Mouse (Mus musculus): ENCODE measurements around the gene Nfkbia.
A peak's percentile ranks its signal among the peaks of the same experiment; 100 is the strongest.

The Nfkbia gene

GRCm38 (mm10) chr12:55492184-55492898, at the start of gene Nfkbia:
Nfkbia (minus strand) TSS chr12:55492647.
- TF ChIP-seq POU5F1 (IDR thresholded peaks at IDR 0.05; ENCODE audit: borderline replicate concordance, low read length) (no peak), CTCF (conservative IDR thresholded peaks at IDR 0.05; ENCODE audit: low read length) (no peak), NANOG (IDR thresholded peaks at IDR 0.05; ENCODE audit: borderline replicate concordance, low read length) (no peak)
- H3K9me3 ChIP-seq (ENCODE audit: low read length) = no peaks in the 10 kb centered on the region
- peak within 1 kb of the TSS; percentile 96 for H3K4me3 ChIP-seq (replicated peaks; ENCODE audit: low read length)
- H3K36me3 ChIP-seq (ENCODE audit: insufficient read depth, low read length) = peaks cover 44% of the 10 kb centered on the region
- H3K4me1 ChIP-seq (replicated peaks; ENCODE audit: low read depth, low read length) = peaks cover 83% of the 10 kb centered on the region
- no peaks in the 10 kb centered on the region for H3K27me3 ChIP-seq (ENCODE audit: insufficient read depth, low read length)

- no peaks in the 10 kb centered on the region for H3K9me3 ChIP-seq (ENCODE audit: low read length)
- TF ChIP-seq POU5F1 (IDR thresholded peaks at IDR 0.05; ENCODE audit: borderline replicate concordance, low read length) = no peak
- TF ChIP-seq NANOG (IDR thresholded peaks at IDR 0.05; ENCODE audit: borderline replicate concordance, low read length) = no peak
- H3K4me3 ChIP-seq (replicated peaks; ENCODE audit: low read length) = no peak overlapping the region
- peaks cover 19% of the 10 kb centered on the region for H3K4me1 ChIP-seq (replicated peaks; ENCODE audit: low read depth, low read length)
- no peaks in the 10 kb centered on the region for H3K36me3 ChIP-seq (ENCODE audit: insufficient read depth, low read length)
- H3K27me3 ChIP-seq (ENCODE audit: insufficient read depth, low read length) = peaks cover 4% of the 10 kb centered on the region; the same call in 1 of the 2 replicates
Observed at GRCm38 (mm10) chr12:55539157-55539556, 46.7 kb upstream of the Nfkbia start.

DNA sequence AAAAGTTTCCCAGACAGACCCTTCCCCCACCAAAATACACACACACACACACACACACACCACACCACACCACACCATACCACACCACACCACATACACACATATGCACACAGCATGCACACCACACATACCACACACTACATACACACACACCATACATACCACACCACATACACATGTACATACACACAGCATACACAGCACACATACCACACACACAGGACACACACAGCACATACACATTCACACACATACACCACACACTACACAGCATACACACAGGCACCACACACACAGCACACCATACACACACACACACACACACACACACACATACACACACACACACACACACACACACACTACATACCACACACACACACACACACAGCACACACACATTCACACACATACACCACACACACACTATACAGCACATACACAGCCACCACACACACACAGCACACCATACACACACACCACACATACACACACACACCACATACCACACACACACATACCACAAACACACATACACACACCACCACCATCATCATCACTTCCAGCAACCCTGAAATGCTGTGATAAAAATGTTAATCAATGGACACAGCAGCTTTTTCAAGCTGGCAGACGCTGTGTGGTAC, 46.0 kb upstream of the Nfkbia start:
- H3K9me3 ChIP-seq (ENCODE audit: low read length) = no peaks in the 10 kb centered on the region
- peaks cover 19% of the 10 kb centered on the region for H3K4me1 ChIP-seq (replicated peaks; ENCODE audit: low read depth, low read length)
- H3K36me3 ChIP-seq (ENCODE audit: insufficient read depth, low read length) = no peaks in the 10 kb centered on the region
- peaks cover 4% of the 10 kb centered on the region; the same call in 1 of the 2 replicates for H3K27me3 ChIP-seq (ENCODE audit: insufficient read depth, low read length)
- TF ChIP-seq CTCF (conservative IDR thresholded peaks at IDR 0.05; ENCODE audit: low read length) = no peak
- no peak for TF ChIP-seq POU5F1 (IDR thresholded peaks at IDR 0.05; ENCODE audit: borderline replicate concordance, low read length)
- TF ChIP-seq NANOG (IDR thresholded peaks at IDR 0.05; ENCODE audit: borderline replicate concordance, low read length) = no peak
- no peak overlapping the region for H3K4me3 ChIP-seq (replicated peaks; ENCODE audit: low read length)

DNA sequence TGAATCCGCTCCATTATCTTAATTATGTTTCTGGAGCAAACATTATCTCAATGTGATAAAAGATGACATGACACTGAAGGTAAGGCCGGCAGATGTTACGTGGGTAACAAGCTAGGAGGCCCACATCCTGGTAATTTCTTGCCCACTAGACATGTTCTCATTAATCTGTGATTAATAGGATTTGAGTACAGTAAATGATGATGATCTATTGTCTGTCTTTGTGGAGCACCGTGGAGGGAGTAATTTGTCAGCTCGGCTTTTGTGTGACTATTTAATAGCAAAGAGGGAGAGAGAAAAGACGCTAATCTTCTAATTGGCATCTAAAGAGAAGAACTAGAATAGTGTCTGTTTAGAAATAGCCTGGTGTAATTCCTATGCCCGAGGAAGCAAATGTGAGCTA, 45.3 kb upstream of the Nfkbia start:
- peaks cover 19% of the 10 kb centered on the region for H3K4me1 ChIP-seq (replicated peaks; ENCODE audit: low read depth, low read length)
- TF ChIP-seq POU5F1 (IDR thresholded peaks at IDR 0.05; ENCODE audit: borderline replicate concordance, low read length) (no peak), NANOG (IDR thresholded peaks at IDR 0.05; ENCODE audit: borderline replicate concordance, low read length) (no peak), CTCF (conservative IDR thresholded peaks at IDR 0.05; ENCODE audit: low read length) (no peak)
- H3K9me3 ChIP-seq (ENCODE audit: low read length) = no peaks in the 10 kb centered on the region
- H3K36me3 ChIP-seq (ENCODE audit: insufficient read depth, low read length) = no peaks in the 10 kb centered on the region
- no peak overlapping the region for H3K4me3 ChIP-seq (replicated peaks; ENCODE audit: low read length)
- peaks cover 4% of the 10 kb centered on the region; the same call in 1 of the 2 replicates for H3K27me3 ChIP-seq (ENCODE audit: insufficient read depth, low read length)

DNA sequence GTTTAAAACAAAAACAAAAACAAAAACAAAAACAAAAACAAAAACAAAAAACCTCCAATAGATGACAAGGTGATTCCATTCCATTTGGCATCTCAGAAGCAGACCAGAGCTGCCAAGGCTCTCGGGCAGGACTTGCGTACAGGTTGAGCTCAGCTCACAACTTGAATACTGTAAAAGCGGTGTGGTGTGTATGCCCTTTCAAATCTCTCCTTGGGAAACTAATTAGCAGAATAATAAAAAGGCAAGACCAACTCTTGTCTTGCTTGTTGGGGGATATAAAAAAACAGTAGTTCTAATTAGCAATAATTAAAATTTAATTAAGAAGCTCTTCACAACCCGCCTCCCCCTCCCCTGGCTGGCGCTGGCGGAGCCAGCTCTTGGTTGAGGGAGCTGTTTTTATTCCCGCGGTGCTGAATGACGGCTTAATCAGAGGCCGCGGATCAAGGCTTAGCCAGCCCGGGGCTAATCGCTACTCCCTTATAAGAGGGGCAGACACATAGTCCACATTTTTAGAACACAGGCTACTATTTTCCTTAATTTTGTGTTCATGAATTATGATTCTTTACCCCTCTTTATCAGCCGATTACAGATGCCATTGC, 44.2 kb upstream of the Nfkbia start:
- Histone ChIP-seq H3K4me1 (replicated peaks; ENCODE audit: low read depth, low read length) (peaks cover 19% of the 10 kb centered on the region), H3K9me3 (ENCODE audit: low read length) (no peaks in the 10 kb centered on the region), H3K27me3 (ENCODE audit: insufficient read depth, low read length) (peaks cover 4% of the 10 kb centered on the region; the same call in 1 of the 2 replicates), H3K4me3 (replicated peaks; ENCODE audit: low read length) (no peak overlapping the region), H3K36me3 (ENCODE audit: insufficient read depth, low read length) (no peaks in the 10 kb centered on the region)
- TF ChIP-seq CTCF (conservative IDR thresholded peaks at IDR 0.05; ENCODE audit: low read length) = no peak
- TF ChIP-seq POU5F1 (IDR thresholded peaks at IDR 0.05; ENCODE audit: borderline replicate concordance, low read length) = no peak
- TF ChIP-seq NANOG (IDR thresholded peaks at IDR 0.05; ENCODE audit: borderline replicate concordance, low read length) = no peak

DNA sequence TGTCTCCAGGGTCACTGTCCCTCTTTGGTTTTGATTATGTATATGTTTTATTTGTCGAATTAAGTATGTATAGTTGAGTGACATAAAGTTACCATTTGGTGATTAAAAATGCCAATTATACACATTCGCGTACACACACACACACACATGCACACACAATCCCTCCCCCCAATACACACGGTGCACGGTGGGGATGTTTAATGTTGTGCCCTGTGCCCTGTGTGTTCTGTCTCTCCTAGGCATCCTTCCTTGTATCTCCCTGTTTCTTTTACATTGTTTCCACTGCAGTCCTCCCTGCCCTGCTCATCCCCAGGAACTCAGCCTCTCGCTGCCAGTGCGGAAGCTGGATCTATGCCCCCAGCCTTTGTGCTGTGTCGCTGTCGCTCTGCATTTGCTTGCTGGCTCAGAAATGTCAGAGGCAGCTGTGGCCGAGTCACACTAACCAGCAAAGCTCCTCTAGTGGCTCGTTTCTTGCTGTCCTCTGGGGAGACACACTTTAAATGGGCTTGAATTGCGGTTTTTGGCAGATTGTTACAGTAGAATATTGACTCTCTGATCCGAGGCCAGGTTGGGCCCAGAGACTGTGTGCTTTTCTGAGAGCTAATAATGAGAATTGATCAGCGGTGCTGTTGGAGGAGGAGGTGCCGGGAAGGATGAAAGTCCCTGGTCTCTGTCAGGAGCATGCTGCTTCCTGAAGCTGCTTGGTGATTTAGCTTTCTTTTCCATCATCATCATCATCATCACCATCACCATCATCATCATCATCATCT, 34.7 kb upstream of the Nfkbia start:
- 0 out of 2 replicates have a peak, but pooled peaks cover 8% of the 10 kb centered on the region for H3K36me3 ChIP-seq (ENCODE audit: insufficient read depth, low read length)
- no peaks in the 10 kb centered on the region for H3K27me3 ChIP-seq (ENCODE audit: insufficient read depth, low read length)
- peaks cover 13% of the 10 kb centered on the region for H3K4me1 ChIP-seq (replicated peaks; ENCODE audit: low read depth, low read length)
- H3K9me3 ChIP-seq (ENCODE audit: low read length) = no peaks in the 10 kb centered on the region
- H3K4me3 ChIP-seq (replicated peaks; ENCODE audit: low read length) = no peak overlapping the region
- TF ChIP-seq NANOG (IDR thresholded peaks at IDR 0.05; ENCODE audit: borderline replicate concordance, low read length) (no peak), CTCF (conservative IDR thresholded peaks at IDR 0.05; ENCODE audit: low read length) (no peak), POU5F1 (IDR thresholded peaks at IDR 0.05; ENCODE audit: borderline replicate concordance, low read length) (no peak)

DNA sequence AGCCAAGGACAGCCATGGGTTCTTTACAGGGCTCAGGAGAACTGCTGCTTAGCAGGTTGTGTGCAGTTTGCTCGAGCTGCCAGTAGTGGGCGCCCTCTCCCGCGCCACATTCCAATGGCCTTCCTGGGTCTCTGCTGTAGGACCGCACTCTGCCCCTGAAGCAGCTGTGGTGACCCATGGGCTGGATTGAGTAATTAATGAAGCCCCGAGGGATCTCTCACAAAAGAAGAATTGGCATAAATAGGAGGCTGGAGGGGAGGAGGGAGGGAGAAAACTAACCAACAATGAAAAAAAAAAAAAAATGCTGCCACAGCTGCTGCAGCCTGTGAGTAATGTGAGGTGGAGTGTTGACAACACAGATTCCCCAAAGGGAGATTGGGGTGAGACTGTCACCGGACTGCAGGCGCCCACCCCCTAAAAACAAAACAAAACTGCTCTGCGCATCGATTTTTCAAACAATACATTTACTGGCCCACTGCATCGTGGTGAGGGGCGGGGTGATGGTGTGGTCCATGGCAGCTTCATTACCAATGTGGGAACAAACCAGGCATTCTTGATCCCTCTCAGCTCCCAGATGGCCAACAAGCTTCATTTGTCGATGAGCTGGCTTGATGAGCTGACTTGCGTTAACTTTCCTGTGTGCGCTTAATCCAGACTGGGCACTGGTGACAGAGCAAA, 25.8 kb upstream of the Nfkbia start:
- Histone ChIP-seq H3K27me3 (ENCODE audit: insufficient read depth, low read length) (no peaks in the 10 kb centered on the region; the same call in 1 of the 2 replicates), H3K4me1 (replicated peaks; ENCODE audit: low read depth, low read length) (peaks cover 31% of the 10 kb centered on the region), H3K36me3 (ENCODE audit: insufficient read depth, low read length) (no peaks in the 10 kb centered on the region), H3K4me3 (replicated peaks; ENCODE audit: low read length) (peak overlapping the region; percentile 29; the same call in 1 of the 2 replicates), H3K9me3 (ENCODE audit: low read length) (no peaks in the 10 kb centered on the region)
- TF ChIP-seq POU5F1 (IDR thresholded peaks at IDR 0.05; ENCODE audit: borderline replicate concordance, low read length) (no peak), NANOG (IDR thresholded peaks at IDR 0.05; ENCODE audit: borderline replicate concordance, low read length) (no peak), CTCF (conservative IDR thresholded peaks at IDR 0.05; ENCODE audit: low read length) (peak; percentile 99)
